Mouse (Mus musculus): ENCODE measurements around the gene Timmdc1. TPM values are rescaled to one million over a fixed set of nuclear protein-coding genes. Genes with fewer than 3 reads are reported as not detected.
A peak's percentile ranks its signal among the peaks of the same experiment; 100 is the strongest.
"Not testable (repeated sequence)": the region's sequence is repeated elsewhere in the genome, so short reads cannot be mapped to it uniquely, and the experiment has no call there.

Timmdc1 gene
- polyA plus RNA-seq, 1 experiment from 2014 or later, result 32.3 TPM

- Histone ChIP-seq H3K27me3 (no peaks in the 10 kb centered on the region), H3K4me2 (no peak overlapping the region), H3K27ac (no peak overlapping the region), H3K9ac (no peak overlapping the region), H3K36me3 (peaks cover 11% of the 10 kb centered on the region), H3K4me3 (replicated peaks) (no peak overlapping the region), H3K4me1 (peaks cover 3% of the 10 kb centered on the region; the same call in 1 of the 2 replicates), H3K9me3 (replicated peaks) (no peaks in the 10 kb centered on the region)
- no peak for ATAC-seq (replicated peaks; ENCODE audit: low FRiP score)
- WGBS, result 85% methylated on average over 3 of the region's 3 CpGs
These were observed 29.9 kb downstream of the Timmdc1 start for GRCm38 (mm10) chr16:38492551-38492950.

- H3K27me3 ChIP-seq, result peaks cover 36% of the 10 kb centered on the region
- H3K4me2 ChIP-seq, result peak overlapping the region; percentile 71
- ATAC-seq (replicated peaks; ENCODE audit: low FRiP score), result peak; percentile 54
- no peak overlapping the region for H3K27ac ChIP-seq
- H3K4me3 ChIP-seq (replicated peaks), result peak overlapping the region; percentile 37
- no peak overlapping the region for H3K9ac ChIP-seq
- no peaks in the 10 kb centered on the region for H3K36me3 ChIP-seq
- H3K9me3 ChIP-seq (replicated peaks), result no peaks in the 10 kb centered on the region
- H3K4me1 ChIP-seq, result peaks cover 14% of the 10 kb centered on the region
- WGBS, result 28% methylated on average over 42 of the region's 42 CpGs
These were observed 38.7 kb downstream of the Timmdc1 start for GRCm38 (mm10) chr16:38483582-38484309.

GRCm38 (mm10) chr16:38482780-38483562 lies 39.5 kb downstream of the Timmdc1 start:
- Histone ChIP-seq H3K9ac (no peak overlapping the region), H3K4me2 (peak overlapping the region; percentile 71), H3K4me1 (peaks cover 14% of the 10 kb centered on the region), H3K9me3 (replicated peaks) (no peaks in the 10 kb centered on the region), H3K27ac (no peak overlapping the region), H3K36me3 (no peaks in the 10 kb centered on the region), H3K27me3 (peaks cover 36% of the 10 kb centered on the region), H3K4me3 (replicated peaks) (peak overlapping the region; percentile 37)
- WGBS, result 19% methylated on average over 32 of the region's 32 CpGs
- peak; percentile 22; the same call in 1 of the 2 replicates for ATAC-seq (replicated peaks; ENCODE audit: low FRiP score)

DNA sequence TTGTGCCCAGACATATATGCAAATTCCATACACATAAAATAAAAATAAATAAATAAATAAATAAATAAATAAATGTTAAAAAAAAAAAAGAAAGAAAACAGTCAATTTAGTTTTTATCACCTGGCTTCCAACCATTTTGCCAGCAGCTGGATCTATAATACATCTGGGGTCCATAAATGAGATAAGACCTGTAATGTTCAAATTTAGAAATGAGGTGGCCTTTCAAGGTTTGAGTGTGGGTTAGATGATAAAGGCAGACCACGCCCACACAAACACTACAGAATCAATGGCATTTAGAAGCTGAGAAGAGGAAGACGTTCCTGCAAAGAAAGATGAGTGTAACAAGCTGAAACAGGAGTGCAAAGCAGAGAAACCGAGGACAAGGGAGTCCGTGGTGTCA lies 41.1 kb downstream of the Timmdc1 start:
- no peak for ATAC-seq (replicated peaks; ENCODE audit: low FRiP score)
- Histone ChIP-seq H3K4me2 (no peak overlapping the region), H3K4me3 (replicated peaks) (no peak overlapping the region), H3K9me3 (replicated peaks) (no peaks in the 10 kb centered on the region), H3K27me3 (peaks cover 36% of the 10 kb centered on the region), H3K4me1 (peaks cover 25% of the 10 kb centered on the region), H3K36me3 (no peaks in the 10 kb centered on the region), H3K9ac (no peak overlapping the region), H3K27ac (no peak overlapping the region)
- 79% methylated on average over 4 of the region's 4 CpGs for WGBS

DNA sequence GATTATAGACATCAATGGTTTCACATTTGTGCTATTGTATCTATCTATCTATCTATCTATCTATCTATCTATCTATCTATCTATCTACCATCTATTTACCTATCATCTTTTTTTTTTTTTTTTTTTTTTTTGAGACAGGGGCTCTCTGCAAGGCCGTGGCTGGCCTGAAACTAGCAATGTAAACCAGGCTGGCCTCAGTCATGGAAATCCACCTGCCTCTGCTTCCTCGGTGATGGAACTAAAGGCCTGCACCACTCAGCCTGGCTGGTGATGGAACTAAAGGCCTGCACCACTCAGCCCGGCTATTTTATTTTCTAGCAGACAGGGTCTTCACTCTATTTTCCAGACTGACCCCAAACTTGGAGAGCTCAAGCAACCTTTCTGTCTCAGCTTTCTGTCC lies 44.2 kb downstream of the Timmdc1 start:
- Histone ChIP-seq H3K4me3 (replicated peaks) (no peak overlapping the region), H3K36me3 (no peaks in the 10 kb centered on the region), H3K9ac (no peak overlapping the region), H3K4me2 (no peak overlapping the region), H3K27ac (no peak overlapping the region), H3K4me1 (peaks cover 18% of the 10 kb centered on the region), H3K27me3 (peaks cover 25% of the 10 kb centered on the region), H3K9me3 (replicated peaks) (no peaks in the 10 kb centered on the region)
- ATAC-seq (replicated peaks; ENCODE audit: low FRiP score), result no peak
- 94% methylated on average over 3 of the region's 3 CpGs for WGBS

- peak overlapping the region; percentile 44 for H3K4me3 ChIP-seq (replicated peaks)
- H3K4me1 ChIP-seq, result peaks cover 14% of the 10 kb centered on the region
- not testable (repeated sequence) for H3K36me3 ChIP-seq; H3K9me3 ChIP-seq (replicated peaks); H3K27ac ChIP-seq; ATAC-seq (replicated peaks; ENCODE audit: low FRiP score)
- peak overlapping the region; percentile 77 for H3K4me2 ChIP-seq
- peaks cover 14% of the 10 kb centered on the region for H3K27me3 ChIP-seq
- WGBS, result 30% methylated on average over 14 of the region's 14 CpGs
- 0 out of 2 replicates have a peak overlapping the region, but pooled peaks have one; percentile 39 for H3K9ac ChIP-seq
These were observed 45.2 kb downstream of the Timmdc1 start for GRCm38 (mm10) chr16:38477241-38477608.

GRCm38 (mm10) chr16:38476312-38477240 lies 45.9 kb downstream of the Timmdc1 start:
- H3K4me3 ChIP-seq (replicated peaks), result peak overlapping the region; percentile 44
- peak overlapping the region; percentile 39 for H3K9ac ChIP-seq
- H3K9me3 ChIP-seq (replicated peaks), result no peaks in the 10 kb centered on the region
- H3K36me3 ChIP-seq, result no peaks in the 10 kb centered on the region
- H3K27me3 ChIP-seq, result peaks cover 8% of the 10 kb centered on the region
- H3K4me2 ChIP-seq, result peak overlapping the region; percentile 77
- H3K27ac ChIP-seq, result peak overlapping the region; percentile 66
- peak; percentile 50 for ATAC-seq (replicated peaks; ENCODE audit: low FRiP score)
- H3K4me1 ChIP-seq, result peaks cover 14% of the 10 kb centered on the region
- 9% methylated on average over 34 of the region's 34 CpGs for WGBS

DNA sequence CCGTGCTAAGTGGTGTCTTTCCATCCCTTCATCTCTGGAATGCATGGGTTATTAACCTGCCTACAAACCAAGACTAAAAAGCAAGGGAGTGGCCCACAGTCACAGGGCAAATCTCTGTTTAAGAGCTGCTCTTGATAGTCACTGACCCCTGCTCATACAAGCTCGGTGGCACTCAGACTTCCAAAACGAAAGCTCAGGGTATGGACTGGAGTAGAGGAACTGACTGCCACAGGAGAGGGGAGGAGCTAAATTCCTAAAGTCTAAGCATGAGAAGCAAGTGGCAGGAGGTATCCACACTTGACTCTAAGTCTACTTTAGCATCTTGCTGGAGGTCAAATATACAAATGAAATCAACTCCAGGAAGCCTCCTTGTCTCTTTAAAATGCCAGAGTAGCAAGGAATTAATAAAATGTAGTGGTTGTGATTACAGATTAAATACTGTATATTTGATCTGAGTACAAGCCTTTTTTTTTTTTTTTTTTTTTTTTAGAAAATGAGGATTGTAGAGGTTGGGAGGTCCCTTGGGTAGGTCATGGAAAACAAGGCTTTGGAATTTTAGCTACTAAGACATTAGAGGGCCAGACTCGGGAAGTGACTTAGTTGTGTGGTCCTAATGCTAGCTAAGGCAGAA lies 46.7 kb downstream of the Timmdc1 start:
- ATAC-seq (replicated peaks; ENCODE audit: low FRiP score), result peak; percentile 38
- Histone ChIP-seq H3K27ac (no peak overlapping the region), H3K4me2 (peak overlapping the region; percentile 77), H3K36me3 (no peaks in the 10 kb centered on the region), H3K9ac (no peak overlapping the region), H3K4me1 (peaks cover 14% of the 10 kb centered on the region), H3K4me3 (replicated peaks) (peak overlapping the region; percentile 44), H3K9me3 (replicated peaks) (no peaks in the 10 kb centered on the region), H3K27me3 (0 out of 2 replicates have a peak, but pooled peaks cover 2% of the 10 kb centered on the region)
- WGBS, result 29% methylated on average over 4 of the region's 4 CpGs

GRCm38 (mm10) chr16:38474677-38475286 lies 47.7 kb downstream of the Timmdc1 start:
- no peak for ATAC-seq (replicated peaks; ENCODE audit: low FRiP score)
- Histone ChIP-seq H3K36me3 (no peaks in the 10 kb centered on the region), H3K9ac (no peak overlapping the region), H3K4me3 (replicated peaks) (no peak overlapping the region), H3K9me3 (replicated peaks) (no peaks in the 10 kb centered on the region), H3K4me1 (peaks cover 14% of the 10 kb centered on the region), H3K4me2 (no peak overlapping the region), H3K27me3 (no peaks in the 10 kb centered on the region), H3K27ac (no peak overlapping the region)
- 87% methylated on average over 9 of the region's 9 CpGs for WGBS

DNA sequence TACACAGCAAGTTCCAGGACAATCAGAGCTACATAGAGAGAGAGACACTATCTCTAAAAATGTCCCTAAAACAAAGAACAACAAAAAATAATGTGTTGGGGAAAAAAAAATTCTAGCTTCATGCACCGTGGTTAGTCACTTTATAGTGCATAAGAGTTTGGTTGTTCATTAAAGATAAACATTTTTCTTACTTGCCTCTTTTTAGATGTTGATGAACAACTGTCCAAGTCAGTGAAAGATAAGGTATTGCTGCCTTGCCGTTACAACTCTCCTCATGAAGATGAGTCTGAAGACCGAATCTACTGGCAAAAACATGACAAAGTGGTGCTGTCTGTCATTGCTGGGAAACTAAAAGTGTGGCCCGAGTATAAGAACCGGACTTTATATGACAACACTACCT lies 48.8 kb downstream of the Timmdc1 start:
- no peak for ATAC-seq (replicated peaks; ENCODE audit: low FRiP score)
- Histone ChIP-seq H3K9me3 (replicated peaks) (no peaks in the 10 kb centered on the region), H3K9ac (no peak overlapping the region), H3K27ac (no peak overlapping the region), H3K4me1 (peaks cover 14% of the 10 kb centered on the region), H3K4me3 (replicated peaks) (no peak overlapping the region), H3K27me3 (no peaks in the 10 kb centered on the region), H3K4me2 (no peak overlapping the region), H3K36me3 (no peaks in the 10 kb centered on the region)
- 94% methylated on average over 5 of the region's 5 CpGs for WGBS

GRCm38 (mm10) chr16:38472507-38472873 lies 50.0 kb downstream of the Timmdc1 start:
- H3K4me1 ChIP-seq, result peaks cover 17% of the 10 kb centered on the region
- 92% methylated on average over 5 of the region's 5 CpGs for WGBS
- no peak overlapping the region for H3K4me2 ChIP-seq
- ATAC-seq (replicated peaks; ENCODE audit: low FRiP score), result no peak
- H3K9me3 ChIP-seq (replicated peaks), result no peaks in the 10 kb centered on the region
- H3K36me3 ChIP-seq, result no peaks in the 10 kb centered on the region
- H3K4me3 ChIP-seq (replicated peaks), result no peak overlapping the region
- H3K27me3 ChIP-seq, result no peaks in the 10 kb centered on the region
- H3K27ac ChIP-seq, result no peak overlapping the region
- H3K9ac ChIP-seq, result no peak overlapping the region
